30 mouse cellular contexts compared by ENCODE assay signal in genomic region chr10:99126225-99126624, GRCm38 (mm10). TPM values are rescaled to one million over a fixed set of nuclear protein-coding genes. Genes with fewer than 3 reads are reported as not detected.
DNase-seq lines count a peak whose midpoint lies in the region; ATAC-seq lines count a peak whose summit lies in the region.
"Had no signal": no experiment of that assay in that cellular context is flagged by ENCODE, and none has a peak within 500 bp of the region (broad histone marks: within the 10 kb centered on the region; RNA-seq: fewer than 3 reads in every experiment).

Phxr2 (minus strand) TSS chr10:99126325.

- no peak within 1 kb of the TSS for H3K4me2 ChIP-seq in forebrain, embryonic 14.5 days (ENCODE audit: low read length)
- H3K4me2 ChIP-seq in intestine, embryonic 16.5 days (ENCODE audit: low read depth, low read length): 0 out of 2 replicates have a peak within 1 kb of the TSS, but pooled peaks have one; percentile 32
- H3K4me2 ChIP-seq in stomach, embryonic 16.5 days (ENCODE audit: low read depth, low read length): no peak within 1 kb of the TSS
- H3K4me2 ChIP-seq: heart, embryonic 12.5 days; hindbrain, embryonic 14.5 days; limb, embryonic 12.5 days; liver, embryonic 12.5 days; midbrain, embryonic 15.5 days; neural tube, embryonic 12.5 days had no signal

- no peak within 1 kb of the TSS for H3K9ac ChIP-seq in forebrain, embryonic 14.5 days (ENCODE audit: low read length)
- peak within 1 kb of the TSS; percentile 51; the same call in 1 of the 2 replicates for H3K9ac ChIP-seq in intestine, embryonic 16.5 days (ENCODE audit: low read depth, low read length)
- no peak within 1 kb of the TSS for H3K9ac ChIP-seq in stomach, embryonic 16.5 days (ENCODE audit: low read length)
- H3K9ac ChIP-seq: heart, embryonic 12.5 days; hindbrain, embryonic 14.5 days; limb, embryonic 12.5 days; liver, embryonic 12.5 days; midbrain, embryonic 15.5 days; neural tube, embryonic 12.5 days had no signal

- H3K27me3 ChIP-seq in forebrain, embryonic 14.5 days (replicated peaks; ENCODE audit: control insufficient read depth, insufficient read depth, low read length): no peaks in the 10 kb centered on the region
- no peaks in the 10 kb centered on the region for H3K27me3 ChIP-seq in forebrain, embryonic 10.5 days (ENCODE audit: poor library complexity, severe bottlenecking)
- H3K27me3 ChIP-seq in megakaryocyte, embryonic 14.5 days (replicated peaks): no peaks in the 10 kb centered on the region
- no peaks in the 10 kb centered on the region for H3K27me3 ChIP-seq in intestine, embryonic 16.5 days (replicated peaks; ENCODE audit: control insufficient read depth, insufficient read depth, low read length)
- H3K27me3 ChIP-seq in stomach, embryonic 16.5 days (ENCODE audit: control insufficient read depth, insufficient read depth, low read length): no peaks in the 10 kb centered on the region
- H3K27me3 ChIP-seq: heart, embryonic 12.5 days; limb, embryonic 12.5 days; liver, embryonic 12.5 days; midbrain, embryonic 15.5 days; neural tube, embryonic 12.5 days had no signal

- H3K4me1 ChIP-seq in forebrain, embryonic 14.5 days (ENCODE audit: control insufficient read depth, insufficient read depth, low read length): no peaks in the 10 kb centered on the region
- H3K4me1 ChIP-seq in forebrain, embryonic 10.5 days: peaks cover 9% of the 10 kb centered on the region
- H3K4me1 ChIP-seq in megakaryocyte, embryonic 14.5 days: peaks cover 56% of the 10 kb centered on the region
- peaks cover 12% of the 10 kb centered on the region for H3K4me1 ChIP-seq in intestine, embryonic 16.5 days (ENCODE audit: control insufficient read depth, insufficient read depth, low read length)
- H3K4me1 ChIP-seq in stomach, embryonic 16.5 days (ENCODE audit: control insufficient read depth, insufficient read depth, low read length): peaks cover 7% of the 10 kb centered on the region
- H3K4me1 ChIP-seq: midbrain, embryonic 15.5 days had no signal

- WGBS in forebrain, embryonic 14.5 days: 82% methylated on average over 4 of the region's 4 CpGs
- WGBS in forebrain, embryonic 10.5 days: 87% methylated on average over 4 of the region's 4 CpGs
- WGBS in intestine, embryonic 16.5 days: 76% methylated on average over 4 of the region's 4 CpGs
- WGBS in stomach, embryonic 16.5 days: 77% methylated on average over 4 of the region's 4 CpGs

- H3K27ac ChIP-seq in forebrain, embryonic 14.5 days (ENCODE audit: low read depth, low read length): no peak within 1 kb of the TSS
- no peak within 1 kb of the TSS for H3K27ac ChIP-seq in forebrain, embryonic 10.5 days
- peak within 1 kb of the TSS; percentile 88 for H3K27ac ChIP-seq in intestine, embryonic 16.5 days (ENCODE audit: low read length)
- peak within 1 kb of the TSS; percentile 69 for H3K27ac ChIP-seq in stomach, embryonic 16.5 days (ENCODE audit: low read length)
- H3K27ac ChIP-seq: hindbrain, embryonic 14.5 days; midbrain, embryonic 15.5 days; neural tube, embryonic 12.5 days had no signal

- peaks cover 25% of the 10 kb centered on the region; the same call in 1 of the 2 replicates for H3K36me3 ChIP-seq in forebrain, embryonic 14.5 days (ENCODE audit: control insufficient read depth, insufficient read depth, low read length)
- peaks cover 51% of the 10 kb centered on the region for H3K36me3 ChIP-seq in forebrain, embryonic 10.5 days (replicated peaks)
- H3K36me3 ChIP-seq in megakaryocyte, embryonic 14.5 days (replicated peaks; ENCODE audit: low read length): peaks cover 22% of the 10 kb centered on the region
- no peaks in the 10 kb centered on the region for H3K36me3 ChIP-seq in intestine, embryonic 16.5 days (ENCODE audit: control insufficient read depth, insufficient read depth, low read length)
- H3K36me3 ChIP-seq in stomach, embryonic 16.5 days (ENCODE audit: control insufficient read depth, insufficient read depth, low read length): no peaks in the 10 kb centered on the region
- H3K36me3 ChIP-seq: midbrain, embryonic 15.5 days had no signal

- no peak within 1 kb of the TSS for H3K4me3 ChIP-seq in forebrain, embryonic 14.5 days (ENCODE audit: low read depth, low read length)
- H3K4me3 ChIP-seq in forebrain, embryonic 10.5 days: no peak within 1 kb of the TSS
- H3K4me3 ChIP-seq in megakaryocyte, embryonic 14.5 days (replicated peaks): peak within 1 kb of the TSS; percentile 70
- no peak within 1 kb of the TSS for H3K4me3 ChIP-seq in intestine, embryonic 16.5 days (ENCODE audit: low read length)
- H3K4me3 ChIP-seq in stomach, embryonic 16.5 days (replicated peaks; ENCODE audit: low read length): no peak within 1 kb of the TSS
- H3K4me3 ChIP-seq: heart, embryonic 12.5 days; limb, embryonic 12.5 days; liver, embryonic 12.5 days; midbrain, embryonic 15.5 days; neural tube, embryonic 12.5 days had no signal

- no peak for ATAC-seq in forebrain, embryonic 14.5 days
- ATAC-seq in megakaryocyte, adult 5-6 weeks (ENCODE audit: poor library complexity, severe bottlenecking): no peak
- ATAC-seq in intestine, embryonic 16.5 days: no peak
- ATAC-seq in stomach, embryonic 16.5 days (ENCODE audit: insufficient read depth, low FRiP score): no peak
- ATAC-seq: forebrain, embryonic 16.5 days; midbrain, embryonic 15.5 days had no signal

- H3K9me3 ChIP-seq in forebrain, embryonic 14.5 days (replicated peaks; ENCODE audit: control insufficient read depth, low read length): no peaks in the 10 kb centered on the region
- no peaks in the 10 kb centered on the region for H3K9me3 ChIP-seq in forebrain, embryonic 10.5 days
- H3K9me3 ChIP-seq in megakaryocyte, embryonic 14.5 days: no peaks in the 10 kb centered on the region
- H3K9me3 ChIP-seq in intestine, embryonic 16.5 days (ENCODE audit: control insufficient read depth, low read length): no peaks in the 10 kb centered on the region
- H3K9me3 ChIP-seq in stomach, embryonic 16.5 days (replicated peaks; ENCODE audit: control insufficient read depth, low read length): no peaks in the 10 kb centered on the region
- H3K9me3 ChIP-seq: heart, embryonic 12.5 days; limb, embryonic 12.5 days; liver, embryonic 12.5 days; midbrain, embryonic 15.5 days; neural tube, embryonic 12.5 days had no signal

- DNase-seq in forebrain, embryonic 14.5 days (ENCODE audit: low spot score): peak; percentile 34
- DNase-seq in forebrain, embryonic 10.5 days (ENCODE audit: extremely low spot score, low spot score): no peak
- DNase-seq in kidney, postnatal 4 days: no peak
- DNase-seq in layer of hippocampus, adult 9-10 months (ENCODE audit: low spot score): no peak
- DNase-seq: cerebellum, adult 2 months; cerebellum, postnatal 36 days; gastrocnemius, postnatal 14 days; heart, postnatal 14 days; kidney, adult 9 months; lung, adult 2 months; lung, postnatal 14 days; right cerebral cortex, postnatal 14 days had no signal

RNA-seq across cellular contexts. Expression of gene Phxr2, which starts in this region (rescaled TPM):
- polyA plus RNA-seq in forebrain, embryonic 14.5 days (2014; fragmentation: Nextera tagmentation; extraction: Ambion mirVana): not detected in 2 replicates
- 0.14 TPM in 1 of 2 replicates, not detected in the other for polyA plus RNA-seq in forebrain, embryonic 10.5 days (2016; fragmentation: Nextera tagmentation; extraction: Ambion mirVana)
- polyA plus RNA-seq in megakaryocyte, embryonic 14.5 days (2012; ENCODE audit: insufficient read depth, low replicate concordance): not detected in 2 replicates
- not detected in 2 replicates for total RNA-seq in megakaryocyte, adult 5-6 weeks (2015)
- total RNA-seq in megakaryocyte, adult 5-6 weeks (2017): not detected in 2 replicates
- polyA plus RNA-seq in intestine, embryonic 16.5 days (2015; fragmentation: Nextera tagmentation; extraction: Ambion mirVana): not detected in 2 replicates
- polyA plus RNA-seq in stomach, embryonic 16.5 days (2015; fragmentation: Nextera tagmentation; extraction: Ambion mirVana): not detected in 2 replicates
- total RNA-seq: adrenal gland, postnatal 4 days; gastrocnemius, postnatal 14 days; heart, postnatal 14 days; layer of hippocampus, postnatal 10 days had no signal
- polyA plus RNA-seq: cerebellum, adult 2 months; embryonic facial prominence, embryonic 14.5 days; heart, embryonic 12.5 days; hindbrain, embryonic 14.5 days; inflammation-experienced regulatory T-cells, adult 6 months; large intestine, adult 2 months; liver, embryonic 12.5 days; lung, adult 2 months; midbrain, embryonic 15.5 days; stomach, embryonic 14.5 days; urinary bladder, adult 2 months had no signal

Comparison
In these comparisons a context has a peak if more than half of its experiments do, and no peak if none do; other contexts are left out.
1. Peak in DNase-seq in forebrain, embryonic 14.5 days; RNA of the gene not detected or under 1 TPM.
2. H3K27ac ChIP-seq: peak in intestine, embryonic 16.5 days (single experiment) and stomach, embryonic 16.5 days (single experiment); none in forebrain, embryonic 14.5 days (single experiment) and forebrain, embryonic 10.5 days (single experiment).